Mouse (Mus musculus) ES-Bruce4 (cell line): Measurements from ENCODE around the gene Zdhhc5.

Source experiments
- CTCF ChIP-seq: IDR thresholded peaks from one replicate; pipeline ENCODE4 v1.8.1; 2011; ENCODE audit warnings: low read depth, low read length
- POLR2A ChIP-seq: IDR thresholded peaks from one replicate; pipeline ENCODE4 v1.8.1; 2011; ENCODE audit warnings: low read length; ENCODE audit not compliant: insufficient read depth

- TF ChIP-seq CTCF (no peak), POLR2A (no peak)
Observed at GRCm38 (mm10) chr2:84720718-84721117, 5.7 kb upstream of the Zdhhc5 start.
